Mouse (Mus musculus): ENCODE results near the gene Tdrd6. TPM values are rescaled to one million over a fixed set of nuclear protein-coding genes. Genes with fewer than 3 reads are reported as not detected.
A peak's percentile ranks its signal among the peaks of the same experiment; 100 is the strongest.

The Tdrd6 gene
- polyA plus RNA-seq, 1 experiment from 2014 or later = 0.04 TPM

- H3K36me3 ChIP-seq (replicated peaks) = no peaks in the 10 kb centered on the region
- 5% methylated on average over 12 of the region's 12 CpGs for WGBS
Observed at GRCm38 (mm10) chr17:43567593-43567991, 62.5 kb downstream of the Tdrd6 start.

More at GRCm38 (mm10) chr17:43567593-43567991, 62.5 kb downstream of the Tdrd6 start:
- peaks cover 12% of the 10 kb centered on the region; the same call in 1 of the 2 replicates for H3K4me1 ChIP-seq
- no peak overlapping the region for H3K27ac ChIP-seq
- ATAC-seq (ENCODE audit: low FRiP score) = peak; percentile 69; the same call in 1 of the 2 replicates
- 0 out of 2 replicates have a peak, but pooled peaks cover 5% of the 10 kb centered on the region for H3K27me3 ChIP-seq
- H3K4me3 ChIP-seq (replicated peaks) = peak overlapping the region; percentile 44
- peak overlapping the region; percentile 85 for H3K4me2 ChIP-seq
- H3K9me3 ChIP-seq = no peaks in the 10 kb centered on the region
- H3K9ac ChIP-seq = peak overlapping the region; percentile 59

Other genes with a start within 250 kb of the Tdrd6 start
- not detected in 2 replicates for gene Mep1a, start 127.5 kb downstream of the Tdrd6 start, polyA plus RNA-seq (2016; fragmentation: Nextera tagmentation; extraction: Ambion mirVana)
- gene Ankrd66, start 86.7 kb downstream of the Tdrd6 start, polyA plus RNA-seq (2016; fragmentation: Nextera tagmentation; extraction: Ambion mirVana) = not detected in 2 replicates
- 2.1 and 3.4 TPM in 2 replicates for gene Pla2g7, start 62.2 kb downstream of the Tdrd6 start, polyA plus RNA-seq (2016; fragmentation: Nextera tagmentation; extraction: Ambion mirVana)
- gene Slc25a27, start 36.9 kb upstream of the Tdrd6 start, polyA plus RNA-seq (2016; fragmentation: Nextera tagmentation; extraction: Ambion mirVana) = 84.4 and 99.3 TPM in 2 replicates
- 32.7 and 41.1 TPM in 2 replicates for gene Cyp39a1, start 37.1 kb upstream of the Tdrd6 start, polyA plus RNA-seq (2016; fragmentation: Nextera tagmentation; extraction: Ambion mirVana)
- gene Rcan2, start 171.1 kb upstream of the Tdrd6 start, polyA plus RNA-seq (2016; fragmentation: Nextera tagmentation; extraction: Ambion mirVana) = 25.5 and 26.6 TPM in 2 replicates

Data from forebrain, embryonic 12.5 days (tissue).